Mouse (Mus musculus): Measurements from ENCODE around the gene Ndufs5.

Gene Ndufs5

DNA sequence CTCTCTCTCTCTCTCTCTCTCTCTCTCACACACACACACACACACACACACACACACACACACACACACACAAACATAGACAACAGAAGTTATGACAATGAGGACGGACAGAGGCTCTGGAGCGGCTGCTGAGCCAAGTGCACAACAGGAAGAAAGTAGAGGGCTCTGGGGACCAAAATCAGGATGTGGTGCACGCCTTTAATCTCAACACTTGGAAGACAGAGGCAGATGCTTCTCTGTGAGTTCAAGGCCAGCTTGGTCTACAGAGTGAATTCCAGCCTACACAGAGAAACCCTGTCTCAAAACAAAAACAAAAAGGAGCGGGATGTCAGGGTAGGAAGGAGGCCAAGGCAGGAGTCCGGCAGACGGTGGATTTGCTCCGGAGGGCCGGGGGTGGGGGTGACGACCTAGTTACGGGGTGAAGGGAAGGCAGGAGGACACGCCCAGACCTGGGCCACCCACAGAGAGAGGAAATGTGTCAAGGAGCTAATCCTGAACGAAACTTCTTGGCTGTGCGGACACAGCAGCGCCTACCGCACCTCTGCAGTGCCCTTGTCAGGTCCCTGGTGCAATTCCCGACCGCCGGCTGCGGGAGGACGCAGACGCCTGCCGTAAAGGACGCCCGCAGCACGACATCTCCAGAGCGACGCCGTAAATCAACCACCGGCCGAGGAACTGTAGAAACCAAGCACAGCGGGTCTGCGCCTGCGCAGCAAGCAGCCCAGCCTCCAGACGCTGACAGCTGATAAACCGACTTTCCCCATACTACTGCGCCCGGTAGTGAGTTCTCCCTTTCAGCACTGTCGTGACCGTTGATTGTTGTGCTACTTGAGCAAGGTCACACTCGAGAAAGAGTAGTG, at the start of gene Ndufs5:
Ndufs5 (minus strand) TSS at position 629 of the 860 bp plus-strand sequence.
- peak; percentile 98 for DNase-seq

- no peak for DNase-seq
These were observed 47.1 kb upstream of the Ndufs5 start for GRCm38 (mm10) chr4:123765071-123765470.

DNA sequence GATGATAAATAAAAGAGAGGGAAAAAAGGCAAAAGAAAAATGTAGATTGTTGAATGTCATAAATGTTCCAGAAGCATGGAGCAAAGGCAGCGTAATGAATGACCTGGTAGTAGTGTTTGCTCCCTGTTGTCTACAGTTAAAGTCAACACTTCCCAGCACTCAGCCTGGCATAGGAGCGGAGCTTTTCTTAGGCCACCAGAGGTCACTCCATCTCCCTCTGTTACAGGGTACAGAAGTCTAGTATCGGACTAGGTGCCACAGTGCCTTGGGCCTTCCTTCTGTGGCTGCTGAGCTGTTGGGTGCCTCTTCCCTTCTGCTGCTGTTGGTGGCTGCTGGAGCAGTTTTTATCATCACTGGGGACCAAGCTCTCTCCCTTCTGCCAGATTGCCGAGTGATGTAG, 40.3 kb upstream of the Ndufs5 start:
- peak; percentile 28 for DNase-seq

DNA sequence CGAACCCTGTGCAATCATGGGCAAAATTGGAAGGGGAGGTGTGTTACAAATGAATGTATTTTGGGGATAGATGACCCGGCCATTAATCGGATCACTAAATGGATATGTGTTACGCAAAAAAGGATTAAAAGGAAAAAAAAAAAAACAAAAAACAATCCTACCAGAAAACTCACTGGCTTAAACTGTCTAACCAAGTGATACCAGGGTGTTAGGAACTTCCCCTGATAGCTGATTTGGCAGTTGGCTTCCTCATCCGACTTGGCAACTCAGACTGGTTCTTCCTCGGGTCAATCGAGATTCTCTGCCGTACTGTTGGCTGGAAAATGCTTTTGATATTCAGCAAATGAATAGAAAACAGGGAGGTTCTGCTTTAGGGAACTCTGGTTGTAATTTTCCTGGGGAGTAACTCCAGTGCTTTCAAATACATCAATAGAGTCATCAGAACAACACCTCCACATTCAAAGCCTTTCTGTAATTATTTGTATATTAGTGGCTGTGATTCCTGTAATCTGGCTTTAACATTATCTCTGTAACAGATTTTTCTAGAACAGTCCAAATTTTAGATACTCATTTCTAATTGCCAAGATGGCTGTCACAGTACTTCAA, 32.8 kb upstream of the Ndufs5 start:
- DNase-seq: peak; percentile 20

DNA sequence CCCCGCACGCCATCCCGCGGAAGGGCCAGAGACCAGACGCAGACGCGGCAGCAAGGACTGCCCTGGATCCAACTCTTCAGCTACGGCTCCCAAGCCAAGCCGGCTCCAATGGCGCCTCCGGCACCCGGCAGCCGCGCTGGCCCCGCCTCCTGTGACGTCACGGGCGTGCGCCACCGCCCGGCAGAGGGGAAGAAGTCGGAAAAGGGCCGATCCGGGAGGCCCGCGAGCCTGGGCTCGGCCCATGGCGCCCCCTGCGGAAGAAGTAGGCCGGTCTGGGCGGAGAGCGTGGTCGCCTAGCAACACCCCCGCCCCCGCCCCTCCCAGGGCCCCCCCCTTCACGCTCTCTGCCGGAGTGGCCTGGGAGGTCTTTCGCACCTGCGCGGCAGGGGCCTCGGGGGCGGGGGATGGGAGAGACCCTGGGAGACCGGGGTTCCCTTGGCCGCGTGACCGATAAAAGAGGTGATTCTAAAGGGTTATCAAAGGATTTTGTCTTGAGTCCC, 32.2 kb upstream of the Ndufs5 start, which contains the start of gene Akirin1:
Akirin1 (minus strand) TSS at position 194 of the 500 bp plus-strand sequence.
- DNase-seq: peak; percentile 99

GRCm38 (mm10) chr4:123749484-123750130, 31.6 kb upstream of the Ndufs5 start:
- DNase-seq: no peak

GRCm38 (mm10) chr4:123748726-123749415, 30.9 kb upstream of the Ndufs5 start:
- no peak for DNase-seq

- DNase-seq: no peak
These were observed 27.3 kb upstream of the Ndufs5 start for GRCm38 (mm10) chr4:123745221-123745775.

DNA sequence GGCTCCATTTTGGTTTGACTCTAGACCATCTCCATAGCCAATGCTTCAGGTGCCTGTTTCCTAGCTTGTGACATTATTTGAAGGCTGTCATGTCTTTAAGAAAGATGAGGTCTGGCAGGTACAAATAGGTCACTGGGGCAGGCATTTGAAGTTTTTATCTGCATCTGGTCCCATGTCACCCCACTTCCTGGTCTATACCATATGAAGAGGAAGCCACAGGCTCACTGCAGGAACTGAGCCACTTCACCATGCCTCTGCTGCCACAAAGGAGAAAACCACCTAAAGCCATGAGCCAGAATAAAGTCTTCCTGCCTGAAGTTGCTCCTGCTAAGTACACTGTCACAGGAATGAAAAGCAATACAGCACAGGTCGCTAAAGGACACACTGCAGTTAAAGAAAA, 24.9 kb upstream of the Ndufs5 start:
- DNase-seq: no peak

- no peak for DNase-seq
These were observed 20.7 kb upstream of the Ndufs5 start for GRCm38 (mm10) chr4:123738708-123739107.

DNA sequence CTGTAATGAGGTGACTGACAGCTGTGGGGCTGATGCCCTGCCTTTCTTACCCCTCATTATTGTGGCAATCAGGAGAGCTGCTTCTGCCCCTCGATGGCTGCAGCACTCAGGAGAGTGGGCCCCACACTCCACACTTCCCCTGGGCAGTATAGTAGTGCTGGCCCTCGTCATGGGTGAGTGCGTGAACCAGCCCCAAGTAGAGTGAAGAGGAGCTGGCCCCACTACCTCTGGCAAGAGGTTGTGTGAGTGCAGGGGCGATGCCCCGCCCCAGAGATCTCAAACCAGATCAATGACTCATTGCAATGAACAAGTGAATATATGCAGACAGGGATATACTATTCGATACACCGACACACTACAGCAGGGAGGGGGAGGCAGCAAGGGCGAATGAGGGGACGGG, 15.5 kb upstream of the Ndufs5 start:
- DNase-seq: no peak

DNA sequence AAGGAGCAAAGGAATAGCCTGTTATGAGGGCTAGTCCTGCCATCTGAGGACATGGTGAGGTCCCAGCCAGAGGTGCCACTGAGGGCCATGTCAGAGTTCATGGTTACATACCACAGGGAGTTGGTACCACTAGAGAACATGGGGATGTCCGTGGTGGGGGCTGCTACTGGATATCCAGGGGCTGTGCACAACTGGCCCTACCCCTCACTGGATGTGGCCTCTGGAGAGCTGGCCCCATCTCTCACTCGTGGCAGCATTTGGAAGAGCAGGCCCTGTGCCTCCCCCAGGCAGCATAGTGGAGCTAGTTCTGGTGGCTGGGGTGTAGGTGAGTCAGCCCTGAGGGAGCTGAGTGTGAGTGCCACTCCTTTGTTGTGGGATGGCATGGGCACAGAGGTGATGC, 14.9 kb upstream of the Ndufs5 start:
- DNase-seq: no peak

DNA sequence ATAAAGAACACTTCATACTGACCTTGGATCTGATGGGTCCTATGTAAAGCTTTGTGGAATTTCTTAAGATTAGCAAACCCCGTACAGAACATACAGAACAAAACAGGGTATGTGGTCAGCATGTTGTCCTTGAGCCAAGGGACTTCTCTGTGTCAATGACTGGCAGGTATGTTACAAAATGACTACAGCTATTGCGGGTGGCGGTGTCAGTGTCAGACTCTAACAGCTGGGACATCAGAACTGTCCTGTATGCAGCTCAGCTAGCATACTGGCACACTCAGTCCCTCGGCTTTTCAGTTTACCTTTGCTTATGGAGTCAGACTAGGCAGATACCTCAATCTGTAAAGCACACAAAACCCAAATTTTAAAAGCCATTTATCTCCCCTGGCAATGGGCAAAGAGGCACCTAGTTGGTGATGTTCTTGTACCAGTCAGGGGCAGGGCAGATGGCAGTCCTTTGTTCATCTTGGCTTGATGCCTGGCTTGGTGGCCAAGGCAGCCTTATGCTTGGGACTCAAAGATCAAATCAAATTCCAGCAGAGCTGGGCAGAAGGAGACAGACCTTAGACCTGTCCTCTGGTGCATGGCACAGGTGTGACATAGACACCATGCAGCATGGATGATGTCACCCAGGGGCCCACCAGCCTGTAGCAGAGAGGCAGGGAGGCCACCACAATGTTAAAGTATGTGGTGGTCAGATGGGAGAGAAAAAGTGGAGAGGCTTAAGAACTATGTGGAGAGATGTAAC, 14.3 kb upstream of the Ndufs5 start:
- DNase-seq: no peak

- DNase-seq: no peak
These were observed 3.8 kb upstream of the Ndufs5 start for GRCm38 (mm10) chr4:123721761-123722160.

GRCm38 (mm10) chr4:123718434-123718780, 405 bp upstream of the Ndufs5 start:
- DNase-seq: no peak

DNA sequence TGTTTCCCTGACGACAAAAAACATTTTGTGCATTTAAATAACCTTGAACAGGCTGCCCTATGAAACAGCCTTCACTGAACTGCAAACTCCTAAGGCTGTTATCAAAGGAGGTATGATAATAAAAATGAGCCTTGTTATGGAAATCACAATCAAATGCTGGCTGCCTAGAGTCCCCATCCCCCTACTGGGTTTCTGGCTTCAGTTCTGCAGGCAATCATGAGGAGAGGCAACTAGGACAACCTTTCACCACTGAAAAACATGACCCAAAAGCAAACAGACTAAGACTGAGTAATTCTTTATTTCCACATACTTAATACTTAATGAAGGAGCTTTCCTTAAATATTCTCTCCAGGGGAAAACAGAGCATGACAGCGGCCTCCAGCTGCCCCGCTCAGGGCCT, 5.6 kb downstream of the Ndufs5 start:
- no peak for DNase-seq

GRCm38 (mm10) chr4:123707340-123707739, 10.7 kb downstream of the Ndufs5 start:
- DNase-seq: no peak

GRCm38 (mm10) chr4:123705340-123705739, 12.7 kb downstream of the Ndufs5 start:
- DNase-seq: no peak

- DNase-seq: no peak
These were observed 24.6 kb downstream of the Ndufs5 start for GRCm38 (mm10) chr4:123693384-123693783.

DNA sequence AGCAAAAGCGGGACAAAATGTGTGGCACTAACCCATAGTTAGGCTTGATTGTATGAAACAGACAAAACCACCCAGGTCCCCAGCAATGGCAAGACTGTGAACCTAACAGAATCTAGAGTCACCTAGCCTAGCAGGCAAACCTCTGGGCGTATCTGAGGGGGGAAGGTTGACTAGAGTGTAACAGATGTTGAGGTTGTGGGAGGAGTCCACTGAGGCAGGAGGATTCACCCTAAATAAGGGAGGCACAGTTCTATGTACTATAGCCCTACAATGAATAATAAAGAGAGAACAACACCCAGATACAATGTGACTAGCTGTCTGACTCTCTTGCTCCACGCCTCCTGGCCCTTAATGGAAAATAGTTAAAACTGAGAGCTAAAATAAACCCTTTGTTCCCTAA, 25.9 kb downstream of the Ndufs5 start:
- no peak for DNase-seq

GRCm38 (mm10) chr4:123690311-123690710, 27.7 kb downstream of the Ndufs5 start:
- DNase-seq: no peak
